Mouse (Mus musculus) stomach, postnatal 0 days (tissue): ENCODE data around the gene Tomm22.

Source experiments
- CTCF ChIP-seq: IDR thresholded peaks from 2 replicates; pipeline ENCODE4 v1.5.1; 2016; ENCODE audit warnings: antibody characterized with exemption, low read depth, mild to moderate bottlenecking, moderate library complexity
- EP300 ChIP-seq: optimal IDR thresholded peaks from 2 replicates; pipeline ENCODE3; 2016; ENCODE audit warnings: antibody characterized with exemption

DNA sequence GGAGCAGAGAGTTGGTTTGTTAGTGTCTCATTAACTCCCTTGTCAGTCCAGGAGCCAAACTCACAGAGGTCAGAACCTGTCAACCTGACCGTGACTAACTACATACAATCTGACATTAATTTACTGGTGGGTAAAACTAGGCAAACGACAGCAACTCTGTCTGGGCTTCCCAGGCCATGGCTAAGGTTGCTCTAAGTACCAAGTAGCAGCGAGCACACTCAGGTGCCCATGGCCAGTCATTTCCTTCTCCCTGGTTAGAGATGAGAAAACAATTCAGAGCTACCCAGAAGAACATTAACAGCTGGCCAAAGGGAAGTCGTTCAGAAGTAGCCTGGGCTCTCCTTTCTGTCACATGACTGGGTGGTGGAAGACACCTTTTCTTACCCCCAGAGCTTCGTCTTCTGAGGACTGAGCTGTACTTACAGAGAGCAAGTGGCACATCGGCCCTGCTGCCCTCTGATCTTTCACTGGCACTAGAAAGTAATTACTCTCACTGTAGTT, 14.5 kb downstream of the Tomm22 start:
- no peak for TF ChIP-seq CTCF
- TF ChIP-seq EP300, result no peak
